Mouse (Mus musculus): ENCODE results near the gene Rita1. TPM values are rescaled to one million over a fixed set of nuclear protein-coding genes. Genes with fewer than 3 reads are reported as not detected.
A peak's percentile ranks its signal among the peaks of the same experiment; 100 is the strongest.

Gene Rita1
- total and polyA plus RNA-seq, 3 experiments = 18.1 to 22.1 TPM; not detected in 1

DNA sequence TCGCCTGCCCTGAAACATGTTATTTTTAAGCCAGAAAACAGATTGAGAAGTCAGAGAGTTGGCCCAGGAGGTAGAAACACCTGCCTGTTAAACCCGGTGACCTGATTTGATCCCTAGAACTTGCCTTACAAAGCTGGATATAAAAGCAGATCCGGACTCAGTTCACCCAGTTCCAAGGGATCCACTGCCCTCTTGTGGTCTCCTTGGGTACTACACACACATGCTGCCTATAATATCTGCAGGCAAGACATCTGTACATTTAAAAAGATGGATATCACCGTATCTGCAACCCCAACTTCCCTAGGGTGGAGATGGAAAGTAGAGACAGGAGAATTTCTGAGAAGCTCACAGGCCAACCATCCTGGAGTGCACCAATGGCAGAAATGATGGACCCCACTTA lies 3.5 kb upstream of the Rita1 start:
- Histone ChIP-seq H3K36me3 (ENCODE audit: control insufficient read depth in 1 of 2, insufficient read depth in 2 of 2, low read length in 2 of 2) (peaks cover 0 to 1% of the 10 kb centered on the region in 2 experiments; a peak in 2 of 4 replicates), H3K27ac (ENCODE audit: control insufficient read depth, low read depth, low read length) (no peak overlapping the region), H3K27me3 (ENCODE audit: control insufficient read depth in 1 of 2, insufficient read depth in 2 of 2, low read length in 2 of 2) (no peaks in the 10 kb centered on the region), H3K4me3 (ENCODE audit: control insufficient read depth in 1 of 2, insufficient read depth in 1 of 2, low read depth in 2 of 2, low read length in 2 of 2) (no peak overlapping the region), H3K79me2 (ENCODE audit: control insufficient read depth, insufficient read depth, low read length, poor library complexity) (peaks cover 29% of the 10 kb centered on the region), H3K9ac (ENCODE audit: control insufficient read depth, low read depth, low read length, poor library complexity, severe bottlenecking) (no peak overlapping the region), H3K4me1 (ENCODE audit: control insufficient read depth in 1 of 2, insufficient read depth in 2 of 2, low read length in 2 of 2) (peaks cover 2 to 8% of the 10 kb centered on the region in 2 experiments; a peak in 2 of 4 replicates), H3K9me3 (replicated peaks; ENCODE audit: insufficient read depth, low read length) (no peaks in the 10 kb centered on the region)
- TF ChIP-seq POLR2AphosphoS2 (IDR thresholded peaks at IDR 0.05; ENCODE audit: low read length) (no peak), EP300 (IDR thresholded peaks at IDR 0.05; ENCODE audit: low read depth in 1 of 2, low read length in 2 of 2) (no peak), RAD21 (IDR thresholded peaks at IDR 0.05; ENCODE audit: low read depth, low read length) (peak; percentile 26; the same call in 1 of the 2 replicates), NELFE (IDR thresholded peaks at IDR 0.05; ENCODE audit: low read depth, low read length) (no peak; the same call in 1 of the 2 replicates), ZNF384 (IDR thresholded peaks at IDR 0.05; ENCODE audit: low read depth, low read length) (no peak), JUND (IDR thresholded peaks at IDR 0.05; ENCODE audit: low read depth, low read length) (no peak), CTCF (IDR thresholded peaks at IDR 0.05 in 2 of 3, conservative IDR thresholded peaks at IDR 0.05 in 1 of 3; ENCODE audit: control insufficient read depth in 1 of 3, insufficient read depth in 1 of 3, low read depth in 2 of 3, low read length in 3 of 3, poor library complexity in 1 of 3, severe bottlenecking in 1 of 3) (peak; percentile 62 to 89 (median 71)), MYC (IDR thresholded peaks at IDR 0.05; ENCODE audit: low read depth, low read length) (no peak), SIN3A (IDR thresholded peaks at IDR 0.05; ENCODE audit: low read length) (no peak), MAX (IDR thresholded peaks at IDR 0.05; ENCODE audit: low read length) (0 out of 2 replicates have a peak, but pooled peaks have one; percentile 16), ZMIZ1 (IDR thresholded peaks at IDR 0.05; ENCODE audit: low read depth, low read length) (no peak), ZKSCAN1 (IDR thresholded peaks at IDR 0.05; ENCODE audit: low read depth, low read length) (no peak), HCFC1 (IDR thresholded peaks at IDR 0.05; ENCODE audit: low read depth, low read length) (no peak), KAT2A (conservative IDR thresholded peaks at IDR 0.05; ENCODE audit: low read depth, low read length) (no peak), USF2 (IDR thresholded peaks at IDR 0.05; ENCODE audit: borderline replicate concordance in 1 of 2, insufficient read depth in 1 of 2, low read depth in 1 of 2, low read length in 2 of 2) (no peak), USF1 (IDR thresholded peaks at IDR 0.05; ENCODE audit: low read depth, low read length) (no peak), UBTF (IDR thresholded peaks at IDR 0.05; ENCODE audit: borderline replicate concordance, insufficient read depth, low read depth, low read length) (no peak), E2F4 (IDR thresholded peaks at IDR 0.05; ENCODE audit: borderline replicate concordance, low read depth, low read length) (no peak), ETS1 (IDR thresholded peaks at IDR 0.05; ENCODE audit: low read depth, low read length) (no peak), TBP (IDR thresholded peaks at IDR 0.05; ENCODE audit: low read depth, low read length) (no peak), ZC3H11A (IDR thresholded peaks at IDR 0.05; ENCODE audit: low read depth, low read length) (no peak), CHD1 (IDR thresholded peaks at IDR 0.05; ENCODE audit: low read depth, low read length) (no peak), CHD2 (IDR thresholded peaks at IDR 0.05; ENCODE audit: low read length) (no peak), MEF2A (IDR thresholded peaks at IDR 0.05; ENCODE audit: extremely low read depth, insufficient replicate concordance, low read depth, low read length, poor library complexity, severe bottlenecking) (no peak), POLR2A (IDR thresholded peaks at IDR 0.05; ENCODE audit: control insufficient read depth in 1 of 2, insufficient read depth in 1 of 2, low read depth in 1 of 2, low read length in 2 of 2, poor library complexity in 1 of 2) (no peak), POLR2AphosphoS5 (IDR thresholded peaks at IDR 0.05; ENCODE audit: borderline replicate concordance, low read depth, low read length) (no peak), RCOR1 (IDR thresholded peaks at IDR 0.05; ENCODE audit: low read depth, low read length) (no peak), BHLHE40 (IDR thresholded peaks at IDR 0.05; ENCODE audit: borderline replicate concordance, low read depth, low read length) (no peak), GABPA (IDR thresholded peaks at IDR 0.05; ENCODE audit: low read depth, low read length) (no peak), MAZ (IDR thresholded peaks at IDR 0.05; ENCODE audit: low read depth, low read length) (no peak), TCF12 (IDR thresholded peaks at IDR 0.05; ENCODE audit: low read depth, low read length) (no peak), TAL1 (IDR thresholded peaks at IDR 0.05; ENCODE audit: low read length) (no peak), SMC3 (IDR thresholded peaks at IDR 0.05; ENCODE audit: low read depth, low read length) (peak; percentile 33)
- DNase-seq (ENCODE audit: low read depth, low spot score) = peak; percentile 77
